Mouse (Mus musculus) bone marrow macrophage, adult 2 months (primary cell): ENCODE data around the gene Hbb-bh2. TPM values are rescaled to one million over a fixed set of nuclear protein-coding genes. Genes with fewer than 3 reads are reported as not detected.
"Not testable (repeated sequence)": the region's sequence is repeated elsewhere in the genome, so short reads cannot be mapped to it uniquely, and the experiment has no call there.

ENCODE experiments used
- H3K27ac ChIP-seq: 2 replicates; pipeline ENCODE4 v1.5.1; 2012; ENCODE audit warnings: low read depth, low read length; ENCODE audit not compliant: insufficient read depth
- H3K4me1 ChIP-seq: 2 replicates; pipeline ENCODE4 v1.6.1; 2012; ENCODE audit warnings: low read length; ENCODE audit not compliant: control insufficient read depth, insufficient read depth
- H3K4me3 ChIP-seq: 2 replicates; pipeline ENCODE4 v1.5.1; 2012; ENCODE audit warnings: mild to moderate bottlenecking, low read length, moderate library complexity; ENCODE audit not compliant: insufficient read depth
- CTCF ChIP-seq: IDR thresholded peaks from 2 replicates; pipeline ENCODE4 v1.5.1; 2012; ENCODE audit warnings: low read depth, mild to moderate bottlenecking, low read length, moderate library complexity
- POLR2A ChIP-seq: IDR thresholded peaks from 2 replicates; pipeline ENCODE4 v1.6.1; 2012; ENCODE audit warnings: mild to moderate bottlenecking, low read depth, low read length, borderline replicate concordance
- polyA plus RNA-seq: library from polyadenylated mRNA; stranded (reverse); fragments of >200 nt; gene quantifications from 2 replicates; pipeline ENCODE4 v1.2.4, GENCODE M21; 2012; ENCODE audit not compliant: missing spikeins, insufficient read depth, insufficient read length

Gene Hbb-bh2
- polyA plus RNA-seq, 1 experiment = not detected

GRCm38 (mm10) chr7:103854669-103855068 lies 14.3 kb upstream of the Hbb-bh2 start:
- Histone ChIP-seq H3K27ac (no peak overlapping the region), H3K4me3 (no peak overlapping the region), H3K4me1 (no peaks in the 10 kb centered on the region)
- TF ChIP-seq POLR2A (no peak), CTCF (no peak)

GRCm38 (mm10) chr7:103853090-103853489 lies 12.8 kb upstream of the Hbb-bh2 start, which contains the start of gene Hbb-y:
Gene Hbb-y, minus strand, starts transcription at chr7:103853216.
- TF ChIP-seq CTCF (no peak), POLR2A (no peak)
- no peak within 1 kb of the TSS for H3K4me3 ChIP-seq

GRCm38 (mm10) chr7:103844525-103845325 lies 4.4 kb upstream of the Hbb-bh2 start:
- no peak for TF ChIP-seq CTCF
- no peak overlapping the region for H3K27ac ChIP-seq
- no peak overlapping the region for H3K4me3 ChIP-seq
- H3K4me1 ChIP-seq = no peaks in the 10 kb centered on the region

More at GRCm38 (mm10) chr7:103853090-103853489, 12.8 kb upstream of the Hbb-bh2 start, which contains the start of gene Hbb-y:
- Histone ChIP-seq H3K27ac (no peak within 1 kb of the TSS), H3K4me1 (no peaks in the 10 kb centered on the region)

GRCm38 (mm10) chr7:103843034-103843433 lies 2.7 kb upstream of the Hbb-bh2 start, which contains the start of gene Hbb-bh1:
Gene Hbb-bh1, minus strand, starts transcription at chr7:103843164.
- H3K4me1 ChIP-seq = no peaks in the 10 kb centered on the region
- H3K4me3 ChIP-seq = no peak within 1 kb of the TSS
- H3K27ac ChIP-seq = no peak within 1 kb of the TSS
- no peak for TF ChIP-seq CTCF
- TF ChIP-seq POLR2A = no peak

GRCm38 (mm10) chr7:103827808-103828207 lies 12.5 kb downstream of the Hbb-bh2 start, which contains the start of gene Hbb-bs:
Gene Hbb-bs, minus strand, starts transcription at chr7:103828096.
- no peaks in the 10 kb centered on the region for H3K4me1 ChIP-seq
- H3K27ac ChIP-seq = no peak within 1 kb of the TSS
- TF ChIP-seq POLR2A (no peak), CTCF (no peak)
- no peak within 1 kb of the TSS for H3K4me3 ChIP-seq

- not testable (repeated sequence) for H3K27ac ChIP-seq, H3K4me1 ChIP-seq, H3K4me3 ChIP-seq
Observed at GRCm38 (mm10) chr7:103827139-103827538, 13.2 kb downstream of the Hbb-bh2 start.

GRCm38 (mm10) chr7:103826255-103826887 lies 13.9 kb downstream of the Hbb-bh2 start:
- Histone ChIP-seq H3K4me1 (no peaks in the 10 kb centered on the region), H3K4me3 (no peak overlapping the region), H3K27ac (no peak overlapping the region)
- no peak for TF ChIP-seq CTCF
- TF ChIP-seq POLR2A = no peak

- Histone ChIP-seq H3K27ac (no peak overlapping the region), H3K4me3 (no peak overlapping the region), H3K4me1 (no peaks in the 10 kb centered on the region)
- TF ChIP-seq CTCF = no peak
- TF ChIP-seq POLR2A = no peak
Observed at GRCm38 (mm10) chr7:103825536-103826254, 14.6 kb downstream of the Hbb-bh2 start.

- no peak overlapping the region for H3K4me3 ChIP-seq
- no peak overlapping the region for H3K27ac ChIP-seq
- TF ChIP-seq POLR2A = no peak
- no peaks in the 10 kb centered on the region for H3K4me1 ChIP-seq
Observed at GRCm38 (mm10) chr7:103824597-103824996, 15.7 kb downstream of the Hbb-bh2 start.

GRCm38 (mm10) chr7:103815085-103815484 lies 25.2 kb downstream of the Hbb-bh2 start:
- H3K4me3 ChIP-seq, H3K27ac ChIP-seq, H3K4me1 ChIP-seq: not testable (repeated sequence)
